Mouse (Mus musculus) G1E (cell line): ENCODE results near the gene Scaf1.

Source experiments
- CTCF ChIP-seq: IDR thresholded peaks from 2 replicates; pipeline ENCODE4 v1.5.1; 2012; ENCODE audit warnings: low read depth, low read length, inconsistent platforms, mixed read lengths
- GATA1 ChIP-seq: IDR thresholded peaks from 2 replicates; pipeline ENCODE4 v1.6.1; 2012; ENCODE audit warnings: borderline replicate concordance, low read length, inconsistent platforms, mixed read lengths
- TAL1 ChIP-seq: conservative IDR thresholded peaks from 2 replicates; pipeline ENCODE4 v1.6.1; 2012; ENCODE audit warnings: low read depth, low read length, inconsistent platforms, mixed read lengths

- no peak for TF ChIP-seq CTCF
- TF ChIP-seq GATA1, result no peak
- TF ChIP-seq TAL1, result no peak
Observed at GRCm38 (mm10) chr7:44978300-44978699, 37.9 kb downstream of the Scaf1 start.
